Comparison of ENCODE assay signal across 9 mouse cellular contexts in genomic region chr7:64729785-64730184, GRCm38 (mm10).
DNase-seq lines count a peak whose midpoint lies in the region; ATAC-seq and TF ChIP-seq lines count a peak whose summit lies in the region.
"Had no signal": no experiment of that assay in that cellular context is flagged by ENCODE, and none has a peak within 500 bp of the region (broad histone marks: within the 10 kb centered on the region; RNA-seq: fewer than 3 reads in every experiment).

No protein-coding gene starts in this region.

- no peak overlapping the region for H3K4me2 ChIP-seq in forebrain, embryonic 12.5 days
- no peak overlapping the region for H3K4me2 ChIP-seq in lung, embryonic 14.5 days
- H3K4me2 ChIP-seq: heart, embryonic 15.5 days had no signal

- no peaks in the 10 kb centered on the region for H3K9me3 ChIP-seq in forebrain, embryonic 12.5 days
- H3K9me3 ChIP-seq in lung, embryonic 14.5 days (ENCODE audit: low read depth, low read length): no peaks in the 10 kb centered on the region
- H3K9me3 ChIP-seq: heart, embryonic 15.5 days had no signal

- H3K4me1 ChIP-seq in forebrain, embryonic 12.5 days: peaks cover 14% of the 10 kb centered on the region
- no peaks in the 10 kb centered on the region for H3K4me1 ChIP-seq in lung, embryonic 14.5 days (ENCODE audit: insufficient read depth)
- H3K4me1 ChIP-seq: heart, embryonic 15.5 days had no signal

- H3K9ac ChIP-seq in forebrain, embryonic 12.5 days: no peak overlapping the region
- H3K9ac ChIP-seq in lung, embryonic 14.5 days: no peak overlapping the region
- H3K9ac ChIP-seq: heart, embryonic 15.5 days had no signal

- peak; percentile 48 for TF ChIP-seq CTCF in gastrocnemius, adult 2 months (IDR thresholded peaks at IDR 0.05)
- TF ChIP-seq CTCF in lung, embryonic 14.5 days (IDR thresholded peaks at IDR 0.05; ENCODE audit: low read depth): peak; percentile 85

- no peaks in the 10 kb centered on the region for H3K36me3 ChIP-seq in forebrain, embryonic 12.5 days (replicated peaks)
- H3K36me3 ChIP-seq in lung, embryonic 14.5 days (ENCODE audit: insufficient read depth): no peaks in the 10 kb centered on the region
- H3K36me3 ChIP-seq: heart, embryonic 15.5 days had no signal

- intact Hi-C loops in gastrocnemius, adult 2 months (cut with DNase I): no loop called here

- H3K27me3 ChIP-seq in forebrain, embryonic 12.5 days: no peaks in the 10 kb centered on the region
- no peaks in the 10 kb centered on the region for H3K27me3 ChIP-seq in lung, embryonic 14.5 days (ENCODE audit: insufficient read depth, low read length)
- H3K27me3 ChIP-seq: heart, embryonic 15.5 days had no signal

- H3K4me3 ChIP-seq in gastrocnemius, adult 2 months: no peak overlapping the region
- no peak overlapping the region for H3K4me3 ChIP-seq in forebrain, embryonic 12.5 days (replicated peaks)
- H3K4me3 ChIP-seq in lung, embryonic 14.5 days (ENCODE audit: low read depth, low read length): no peak overlapping the region
- H3K4me3 ChIP-seq: heart, embryonic 15.5 days had no signal

- DNase-seq in gastrocnemius, adult 2 months: no peak
- DNase-seq in gastrocnemius, postnatal 10 days: no peak
- peak; percentile 51 for DNase-seq in brain, embryonic 18.5 days (ENCODE audit: low read depth, low spot score)
- DNase-seq in kidney, postnatal 14 days: peak; percentile 54
- peak; percentile 82 for DNase-seq in lung, embryonic 14.5 days
- DNase-seq in right cerebral cortex, adult 18-20 months: peak; percentile 71
- DNase-seq in spleen, adult 12 weeks (ENCODE audit: low spot score): no peak

- no peak overlapping the region for H3K27ac ChIP-seq in gastrocnemius, adult 2 months
- no peak overlapping the region for H3K27ac ChIP-seq in forebrain, embryonic 12.5 days
- H3K27ac ChIP-seq in lung, embryonic 14.5 days (ENCODE audit: low read depth): no peak overlapping the region
- H3K27ac ChIP-seq: heart, embryonic 15.5 days had no signal

- peak; percentile 45 for ATAC-seq in forebrain, embryonic 12.5 days (ENCODE audit: low FRiP score)
- peak; percentile 54; the same call in 1 of the 2 replicates for ATAC-seq in lung, embryonic 14.5 days (ENCODE audit: insufficient read depth)

- 25% methylated on average over 7 of the region's 7 CpGs for WGBS in forebrain, embryonic 12.5 days
- 21% methylated on average over 7 of the region's 7 CpGs for WGBS in lung, embryonic 14.5 days

Comparison
In these comparisons a context has a peak if more than half of its experiments do, and no peak if none do; other contexts are left out.
1. DNase-seq: peak in brain, embryonic 18.5 days (single experiment), kidney, postnatal 14 days (single experiment), lung, embryonic 14.5 days (single experiment) and right cerebral cortex, adult 18-20 months (single experiment); none in gastrocnemius, adult 2 months (single experiment), gastrocnemius, postnatal 10 days (single experiment) and spleen, adult 12 weeks (single experiment).